Mouse (Mus musculus) myocyte (in vitro differentiated cells): ENCODE data around the gene Epb41l1.

Experiments
- CEBPB ChIP-seq: IDR thresholded peaks from 2 replicates; pipeline ENCODE4 v1.6.1; 2011; ENCODE audit warnings: mild to moderate bottlenecking, moderate library complexity; ENCODE audit not compliant: poor library complexity, insufficient read depth, severe bottlenecking
- E2F4 ChIP-seq: IDR thresholded peaks from one replicate; pipeline ENCODE4 v1.6.1; 2011; ENCODE audit warnings: mild to moderate bottlenecking, control low read depth, moderate library complexity; ENCODE audit not compliant: insufficient read depth
- MYOD1 ChIP-seq, 3 experiments: IDR thresholded peaks; one replicate each; pipeline ENCODE4 v1.6.1; 2011; ENCODE audit warnings: control low read depth in 2 of 3, low read depth in 2 of 3, mild to moderate bottlenecking in 2 of 3, moderate library complexity in 1 of 3; ENCODE audit not compliant: insufficient read length in 2 of 3, control insufficient read depth in 1 of 3
- MYOG ChIP-seq, 3 experiments: IDR thresholded peaks; one replicate each; pipeline ENCODE4 v1.6.1; 2011; ENCODE audit warnings: control low read depth in 2 of 3, low read depth in 2 of 3, mild to moderate bottlenecking in 2 of 3; ENCODE audit not compliant: insufficient read length in 2 of 3, control insufficient read depth in 1 of 3, insufficient read depth in 1 of 3
- POLR2A ChIP-seq: IDR thresholded peaks from one replicate; pipeline ENCODE4 v1.6.1; 2011; ENCODE audit warnings: low read depth, mild to moderate bottlenecking, control low read depth, moderate library complexity; ENCODE audit not compliant: insufficient read length
- POLR2AphosphoS2 ChIP-seq: IDR thresholded peaks from one replicate; pipeline ENCODE4 v1.6.1; 2011; ENCODE audit warnings: low read depth, control low read depth; ENCODE audit not compliant: insufficient read length
- REST ChIP-seq: IDR thresholded peaks from one replicate; pipeline ENCODE4 v1.6.1; 2011; ENCODE audit warnings: mild to moderate bottlenecking, control low read depth, moderate library complexity; ENCODE audit not compliant: insufficient read depth, insufficient read length
- SRF ChIP-seq: IDR thresholded peaks from one replicate; pipeline ENCODE4 v1.6.1; 2011; ENCODE audit warnings: low read depth; ENCODE audit not compliant: control insufficient read depth, insufficient read length
- TCF3 ChIP-seq: IDR thresholded peaks from one replicate; pipeline ENCODE4 v1.6.1; 2011; ENCODE audit warnings: low read depth, control low read depth; ENCODE audit not compliant: insufficient read length
- USF1 ChIP-seq: IDR thresholded peaks from one replicate; pipeline ENCODE4 v1.6.1; 2011; ENCODE audit warnings: low read depth, mild to moderate bottlenecking, control low read depth, moderate library complexity

- TF ChIP-seq TCF3, result no peak
- no peak for TF ChIP-seq E2F4
- TF ChIP-seq POLR2A, result no peak
- no peak for TF ChIP-seq USF1
- TF ChIP-seq MYOD1 (IDR thresholded peaks at IDR 0.05; ENCODE audit: control insufficient read depth in 1 of 3, insufficient read length in 2 of 3, low read depth in 2 of 3), result no peak
- no peak for TF ChIP-seq MYOG (IDR thresholded peaks at IDR 0.05; ENCODE audit: control insufficient read depth in 1 of 3, insufficient read depth in 1 of 3, insufficient read length in 2 of 3, low read depth in 2 of 3)
- no peak for TF ChIP-seq CEBPB
- TF ChIP-seq POLR2AphosphoS2, result no peak
- no peak for TF ChIP-seq SRF
- TF ChIP-seq REST, result no peak
Measured at GRCm38 (mm10) chr2:156479833-156480232, 59.1 kb downstream of the Epb41l1 start.
